Mouse (Mus musculus): ENCODE measurements at regions not wholly inside any gene's neighbourhood (a gene's known extent, or its start where the extent isn't known, plus 50 kb on each side); places are given as distances from the start of the nearest gene placed in this dataset.
"Not testable (repeated sequence)": the region's sequence is repeated elsewhere in the genome, so short reads cannot be mapped to it uniquely, and the experiment has no call there.

GRCm38 (mm10) chr12:117360215-117360614, 156.1 kb upstream of the Rapgef5 start:
- Histone ChIP-seq H3K27ac (replicated peaks; ENCODE audit: low read depth, low read length) (no peak overlapping the region), H3K4me3 (ENCODE audit: insufficient read depth, low read depth, low read length) (no peak overlapping the region), H3K4me1 (ENCODE audit: control insufficient read depth, insufficient read depth, insufficient read length, low read length) (no peaks in the 10 kb centered on the region)

GRCm38 (mm10) chr12:117361826-117362225, 154.5 kb upstream of the Rapgef5 start:
- Histone ChIP-seq H3K27ac (replicated peaks; ENCODE audit: low read depth, low read length) (no peak overlapping the region), H3K4me1 (ENCODE audit: control insufficient read depth, insufficient read depth, insufficient read length, low read length) (no peaks in the 10 kb centered on the region), H3K4me3 (ENCODE audit: insufficient read depth, low read depth, low read length) (no peak overlapping the region)

- H3K4me3 ChIP-seq (ENCODE audit: insufficient read depth, low read depth, low read length); H3K27ac ChIP-seq (replicated peaks; ENCODE audit: low read depth, low read length); H3K4me1 ChIP-seq (ENCODE audit: control insufficient read depth, insufficient read depth, insufficient read length, low read length): not testable (repeated sequence)
Measured at GRCm38 (mm10) chr12:117363457-117363856, 152.8 kb upstream of the Rapgef5 start.

- Histone ChIP-seq H3K27ac (replicated peaks; ENCODE audit: low read depth, low read length) (no peak overlapping the region), H3K4me1 (ENCODE audit: control insufficient read depth, insufficient read depth, insufficient read length, low read length) (no peaks in the 10 kb centered on the region), H3K4me3 (ENCODE audit: insufficient read depth, low read depth, low read length) (no peak overlapping the region)
Measured at GRCm38 (mm10) chr12:117365181-117365580, 151.1 kb upstream of the Rapgef5 start.

- no peak overlapping the region for H3K4me3 ChIP-seq (ENCODE audit: insufficient read depth, low read depth, low read length)
- no peaks in the 10 kb centered on the region for H3K4me1 ChIP-seq (ENCODE audit: control insufficient read depth, insufficient read depth, insufficient read length, low read length)
- H3K27ac ChIP-seq (replicated peaks; ENCODE audit: low read depth, low read length): no peak overlapping the region
Measured at GRCm38 (mm10) chr12:117365876-117366275, 150.4 kb upstream of the Rapgef5 start.

GRCm38 (mm10) chr12:117378297-117378887, 137.9 kb upstream of the Rapgef5 start:
- Histone ChIP-seq H3K27ac (replicated peaks; ENCODE audit: low read depth, low read length) (no peak overlapping the region), H3K4me1 (ENCODE audit: control insufficient read depth, insufficient read depth, insufficient read length, low read length) (no peaks in the 10 kb centered on the region), H3K4me3 (ENCODE audit: insufficient read depth, low read depth, low read length) (no peak overlapping the region)

- Histone ChIP-seq H3K27ac (replicated peaks; ENCODE audit: low read depth, low read length) (no peak overlapping the region), H3K4me3 (ENCODE audit: insufficient read depth, low read depth, low read length) (no peak overlapping the region), H3K4me1 (ENCODE audit: control insufficient read depth, insufficient read depth, insufficient read length, low read length) (no peaks in the 10 kb centered on the region)
Measured at GRCm38 (mm10) chr12:117379103-117379850, 137.0 kb upstream of the Rapgef5 start.

- H3K4me1 ChIP-seq (ENCODE audit: control insufficient read depth, insufficient read depth, insufficient read length, low read length): no peaks in the 10 kb centered on the region
- no peak overlapping the region for H3K4me3 ChIP-seq (ENCODE audit: insufficient read depth, low read depth, low read length)
- H3K27ac ChIP-seq (replicated peaks; ENCODE audit: low read depth, low read length): no peak overlapping the region
Measured at GRCm38 (mm10) chr12:117380836-117381235, 135.4 kb upstream of the Rapgef5 start.

GRCm38 (mm10) chr12:117382727-117383126, 133.6 kb upstream of the Rapgef5 start:
- not testable (repeated sequence) for H3K4me3 ChIP-seq (ENCODE audit: insufficient read depth, low read depth, low read length); H3K27ac ChIP-seq (replicated peaks; ENCODE audit: low read depth, low read length); H3K4me1 ChIP-seq (ENCODE audit: control insufficient read depth, insufficient read depth, insufficient read length, low read length)

GRCm38 (mm10) chr12:117385072-117385666, 131.1 kb upstream of the Rapgef5 start:
- Histone ChIP-seq H3K4me3 (ENCODE audit: insufficient read depth, low read depth, low read length) (no peak overlapping the region), H3K4me1 (ENCODE audit: control insufficient read depth, insufficient read depth, insufficient read length, low read length) (no peaks in the 10 kb centered on the region), H3K27ac (replicated peaks; ENCODE audit: low read depth, low read length) (no peak overlapping the region)

GRCm38 (mm10) chr12:117385697-117386096, 130.6 kb upstream of the Rapgef5 start:
- H3K4me3 ChIP-seq (ENCODE audit: insufficient read depth, low read depth, low read length): no peak overlapping the region
- H3K4me1 ChIP-seq (ENCODE audit: control insufficient read depth, insufficient read depth, insufficient read length, low read length): no peaks in the 10 kb centered on the region
- no peak overlapping the region for H3K27ac ChIP-seq (replicated peaks; ENCODE audit: low read depth, low read length)

- Histone ChIP-seq H3K4me3 (ENCODE audit: insufficient read depth, low read depth, low read length) (no peak overlapping the region), H3K4me1 (ENCODE audit: control insufficient read depth, insufficient read depth, insufficient read length, low read length) (no peaks in the 10 kb centered on the region), H3K27ac (replicated peaks; ENCODE audit: low read depth, low read length) (no peak overlapping the region)
Measured at GRCm38 (mm10) chr12:117386957-117387356, 129.3 kb upstream of the Rapgef5 start.

- Histone ChIP-seq H3K4me1 (ENCODE audit: control insufficient read depth, insufficient read depth, insufficient read length, low read length) (no peaks in the 10 kb centered on the region), H3K27ac (replicated peaks; ENCODE audit: low read depth, low read length) (no peak overlapping the region), H3K4me3 (ENCODE audit: insufficient read depth, low read depth, low read length) (no peak overlapping the region)
Measured at GRCm38 (mm10) chr12:117389516-117390347, 126.5 kb upstream of the Rapgef5 start.

GRCm38 (mm10) chr12:117397512-117397911, 118.8 kb upstream of the Rapgef5 start:
- no peak overlapping the region for H3K27ac ChIP-seq (replicated peaks; ENCODE audit: low read depth, low read length)
- no peak overlapping the region for H3K4me3 ChIP-seq (ENCODE audit: insufficient read depth, low read depth, low read length)
- H3K4me1 ChIP-seq (ENCODE audit: control insufficient read depth, insufficient read depth, insufficient read length, low read length): no peaks in the 10 kb centered on the region

GRCm38 (mm10) chr12:117403513-117404156, 112.6 kb upstream of the Rapgef5 start:
- H3K4me3 ChIP-seq (ENCODE audit: insufficient read depth, low read depth, low read length): no peak overlapping the region
- H3K27ac ChIP-seq (replicated peaks; ENCODE audit: low read depth, low read length): peak overlapping the region; percentile 13; the same call in 1 of the 2 replicates
- H3K4me1 ChIP-seq (ENCODE audit: control insufficient read depth, insufficient read depth, insufficient read length, low read length): no peaks in the 10 kb centered on the region

Measured in brown adipose tissue, adult 24 weeks (tissue).